Mouse (Mus musculus) ES-Bruce4 (cell line): ENCODE results near the gene Cuta. TPM values are rescaled to one million over a fixed set of nuclear protein-coding genes. Genes with fewer than 3 reads are reported as not detected.
"Not testable (repeated sequence)": the region's sequence is repeated elsewhere in the genome, so short reads cannot be mapped to it uniquely, and the experiment has no call there.

ENCODE experiments used
- H3K27ac ChIP-seq: 2 replicates; pipeline ENCODE4 v1.5.1; 2012; ENCODE audit warnings: low read length, inconsistent platforms; ENCODE audit not compliant: insufficient read depth
- H3K27me3 ChIP-seq: 2 replicates; pipeline ENCODE4 v1.6.1; 2012; ENCODE audit warnings: mild to moderate bottlenecking, low read length, inconsistent platforms; ENCODE audit not compliant: control insufficient read depth, poor library complexity, insufficient read depth, severe bottlenecking
- H3K36me3 ChIP-seq: 2 replicates; pipeline ENCODE4 v1.6.1; 2012; ENCODE audit warnings: inconsistent platforms, mild to moderate bottlenecking, low read length, moderate library complexity; ENCODE audit not compliant: control insufficient read depth, poor library complexity, insufficient read depth, severe bottlenecking
- H3K4me1 ChIP-seq: one replicate; pipeline ENCODE4 v1.8.1; 2011; ENCODE audit warnings: low read length; ENCODE audit not compliant: control insufficient read depth, insufficient read depth
- H3K4me3 ChIP-seq: 2 replicates; pipeline ENCODE4 v1.5.1; 2011; ENCODE audit warnings: low read depth, mild to moderate bottlenecking, low read length
- H3K9ac ChIP-seq: 2 replicates; pipeline ENCODE4 v1.6.1; 2012; ENCODE audit warnings: low read depth, mild to moderate bottlenecking, inconsistent platforms; ENCODE audit not compliant: poor library complexity, severe bottlenecking
- H3K9me3 ChIP-seq: replicated peaks from 2 replicates; pipeline ENCODE4 v1.6.1; 2012; ENCODE audit warnings: mild to moderate bottlenecking, low read length, inconsistent platforms; ENCODE audit not compliant: control insufficient read depth, poor library complexity, insufficient read depth, severe bottlenecking
- CTCF ChIP-seq: IDR thresholded peaks from one replicate; pipeline ENCODE4 v1.8.1; 2011; ENCODE audit warnings: low read depth, low read length
- EP300 ChIP-seq: IDR thresholded peaks from 2 replicates; pipeline ENCODE4 v1.6.1; 2011; ENCODE audit warnings: low read depth, low read length; ENCODE audit not compliant: insufficient read depth
- POLR2A ChIP-seq: IDR thresholded peaks from one replicate; pipeline ENCODE4 v1.8.1; 2011; ENCODE audit warnings: low read length; ENCODE audit not compliant: insufficient read depth
- polyA plus RNA-seq: library from polyadenylated mRNA; stranded (reverse); fragments of >200 nt; gene quantifications from 2 replicates; pipeline ENCODE4 v1.2.4, GENCODE M21; 2011; ENCODE audit warnings: low read depth; ENCODE audit not compliant: missing spikeins, insufficient read depth, insufficient read length

Gene Cuta
- polyA plus RNA-seq, 1 experiment, result 58.9 TPM

DNA sequence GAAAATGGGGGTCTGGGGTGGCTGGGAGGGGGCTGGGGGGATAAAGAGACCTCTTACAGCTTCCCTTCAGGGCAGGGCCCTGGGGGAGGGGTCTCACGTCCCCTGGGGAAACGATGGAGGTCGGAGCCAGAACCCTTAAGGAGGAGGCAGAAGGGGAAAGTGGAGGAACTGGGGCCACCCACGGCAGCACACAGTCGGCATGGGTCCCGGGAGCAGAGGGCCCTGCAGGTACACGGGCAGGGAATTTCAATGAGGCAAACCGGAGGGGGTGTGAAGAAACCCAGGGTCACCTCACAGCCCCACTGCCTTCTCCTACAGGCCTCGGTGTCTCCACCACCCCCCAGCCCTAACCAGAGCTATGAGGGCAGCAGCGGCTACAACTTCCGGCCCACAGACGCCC lies 2.9 kb downstream of the Cuta start:
- H3K9ac ChIP-seq, result no peak overlapping the region
- peaks cover 12% of the 10 kb centered on the region; the same call in 1 of the 2 replicates for H3K36me3 ChIP-seq
- TF ChIP-seq EP300 (no peak), CTCF (no peak), POLR2A (no peak)
- no peaks in the 10 kb centered on the region for H3K27me3 ChIP-seq
- H3K27ac ChIP-seq, result no peak overlapping the region
- H3K9me3 ChIP-seq, result no peaks in the 10 kb centered on the region
- no peaks in the 10 kb centered on the region for H3K4me1 ChIP-seq
- H3K4me3 ChIP-seq, result no peak overlapping the region

DNA sequence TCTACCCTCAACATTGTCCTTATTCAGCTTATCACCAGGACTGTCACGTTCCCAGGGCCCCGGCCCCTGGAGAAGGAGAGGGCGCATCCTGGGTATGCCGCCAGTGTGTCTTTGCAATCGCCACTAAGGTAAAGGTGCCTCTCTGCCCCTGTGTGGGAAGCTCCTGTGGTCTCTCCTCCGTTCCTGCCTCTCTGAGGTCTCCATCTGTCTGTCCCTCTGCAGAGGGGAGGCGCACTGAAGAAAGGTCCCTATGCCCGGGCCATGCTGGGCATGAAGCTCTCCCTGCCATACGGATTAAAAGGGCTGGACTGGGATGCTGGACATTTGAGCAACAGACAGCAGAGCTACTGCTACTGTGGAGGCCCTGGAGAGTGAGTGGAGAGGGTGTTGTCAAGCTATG lies 4.3 kb downstream of the Cuta start:
- Histone ChIP-seq H3K4me3 (no peak overlapping the region), H3K27me3 (no peaks in the 10 kb centered on the region), H3K9ac (no peak overlapping the region), H3K4me1 (no peaks in the 10 kb centered on the region), H3K36me3 (peaks cover 15% of the 10 kb centered on the region), H3K27ac (no peak overlapping the region), H3K9me3 (no peaks in the 10 kb centered on the region)
- TF ChIP-seq POLR2A, result no peak
- no peak for TF ChIP-seq CTCF
- TF ChIP-seq EP300, result no peak

DNA sequence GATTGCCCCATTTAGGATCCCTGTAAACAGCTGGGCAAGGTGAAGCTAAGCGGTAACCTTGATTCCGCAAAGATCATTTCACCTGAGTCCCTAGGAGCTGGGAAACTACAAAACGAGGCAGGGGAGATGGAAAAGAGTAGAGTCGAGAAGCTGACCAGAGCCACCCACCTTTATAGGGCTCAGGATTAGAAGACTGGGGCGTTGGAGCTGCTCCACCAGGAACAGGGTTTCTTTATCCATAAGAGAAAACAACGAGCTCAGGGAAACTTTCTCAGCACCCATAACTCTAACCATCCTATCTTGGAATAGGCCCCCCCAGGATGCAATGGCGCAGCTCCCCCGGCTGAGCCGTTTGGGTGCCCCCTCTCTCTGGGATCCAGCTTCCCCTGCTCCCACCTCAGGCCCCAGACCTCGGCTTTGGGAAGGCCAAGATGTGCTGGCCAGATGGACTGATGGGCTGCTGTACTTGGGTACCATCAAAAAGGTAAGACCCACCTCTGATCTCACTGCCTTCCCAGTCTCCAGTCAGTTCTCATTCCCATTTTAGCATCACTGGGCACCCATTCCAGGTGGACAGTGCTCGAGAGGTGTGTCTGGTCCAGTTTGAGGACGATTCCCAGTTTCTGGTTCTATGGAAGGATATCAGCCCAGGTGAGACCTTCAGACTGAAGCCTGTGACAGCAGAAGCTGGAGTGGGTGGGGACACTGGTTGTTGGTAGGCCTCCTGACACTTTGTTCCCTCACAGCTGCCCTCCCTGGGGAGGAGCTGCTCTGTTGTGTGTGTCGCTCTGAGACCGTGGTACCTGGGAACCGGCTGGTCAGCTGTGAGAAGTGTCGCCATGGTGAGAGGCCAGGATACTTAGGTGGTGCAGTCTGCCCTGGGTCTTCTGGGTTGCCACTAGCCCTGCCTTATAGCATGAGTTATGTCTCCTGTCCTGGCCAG lies 5.2 kb downstream of the Cuta start:
- TF ChIP-seq EP300, result no peak
- no peak for TF ChIP-seq POLR2A
- TF ChIP-seq CTCF, result no peak
- H3K4me1 ChIP-seq, result no peaks in the 10 kb centered on the region
- H3K9me3 ChIP-seq, result no peaks in the 10 kb centered on the region
- no peak overlapping the region for H3K4me3 ChIP-seq
- no peak overlapping the region for H3K9ac ChIP-seq
- H3K36me3 ChIP-seq, result peaks cover 20% of the 10 kb centered on the region
- H3K27ac ChIP-seq, result no peak overlapping the region
- no peaks in the 10 kb centered on the region for H3K27me3 ChIP-seq

DNA sequence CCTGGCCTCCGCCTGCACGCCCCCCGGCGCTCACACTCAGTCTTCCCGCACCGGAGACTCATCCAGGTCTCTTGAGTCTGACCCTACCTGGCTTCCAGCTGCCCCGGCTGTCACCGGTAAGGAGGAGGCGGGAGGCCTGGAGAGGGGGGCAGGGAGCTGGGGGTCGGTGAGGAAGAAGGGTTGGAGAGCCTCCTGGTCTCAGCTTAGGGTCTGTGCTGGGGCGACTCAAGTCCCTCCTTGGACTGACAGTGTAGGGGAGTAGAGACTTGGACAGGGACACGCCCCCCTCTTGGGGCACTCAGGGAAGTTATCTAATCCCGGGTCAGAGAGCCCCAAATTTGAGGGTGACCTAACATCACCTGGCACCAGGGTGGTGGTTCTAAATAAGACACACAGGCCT lies 6.0 kb downstream of the Cuta start:
- Histone ChIP-seq H3K9ac (peak overlapping the region; percentile 56), H3K36me3 (peaks cover 26% of the 10 kb centered on the region), H3K27me3 (no peaks in the 10 kb centered on the region), H3K27ac (no peak overlapping the region), H3K4me3 (peak overlapping the region; percentile 62), H3K9me3 (no peaks in the 10 kb centered on the region), H3K4me1 (no peaks in the 10 kb centered on the region)
- TF ChIP-seq POLR2A (no peak), CTCF (no peak), EP300 (no peak)

DNA sequence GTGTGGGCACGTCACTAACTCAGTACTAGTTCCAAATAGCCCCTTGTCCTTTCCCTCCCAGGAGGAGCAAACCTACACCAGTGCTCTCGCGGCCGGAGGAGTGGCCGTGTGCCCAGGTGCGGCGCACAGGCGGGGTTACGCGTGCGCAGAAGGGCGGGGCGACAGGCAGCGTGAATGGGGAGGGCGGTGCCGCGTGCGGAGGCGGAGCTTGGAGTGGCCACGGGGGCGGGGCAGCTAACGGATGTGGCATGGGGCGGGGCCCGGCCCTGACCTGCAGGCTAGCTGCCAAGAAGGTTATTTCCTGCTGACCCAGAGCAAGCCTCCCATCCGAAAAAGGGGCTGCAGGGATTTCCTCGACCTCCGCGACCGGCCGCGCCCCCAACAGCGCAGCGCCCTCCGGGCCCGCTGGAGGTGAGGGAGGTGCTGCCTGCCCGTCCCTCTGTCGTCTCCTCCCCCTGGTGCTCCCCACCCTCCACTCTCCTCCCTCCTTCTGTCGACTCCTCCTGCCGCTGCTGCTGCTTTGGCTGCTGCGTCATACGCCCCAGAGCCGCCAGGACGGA lies 6.5 kb downstream of the Cuta start, which contains the start of gene Phf1:
TSS of gene Phf1 (plus strand) at position 214 of the 560 bp plus-strand sequence.
- no peaks in the 10 kb centered on the region for H3K27me3 ChIP-seq
- H3K36me3 ChIP-seq, result peaks cover 28% of the 10 kb centered on the region
- H3K9ac ChIP-seq, result peak within 1 kb of the TSS; percentile 56
- no peaks in the 10 kb centered on the region for H3K4me1 ChIP-seq
- H3K9me3 ChIP-seq, result no peaks in the 10 kb centered on the region
- H3K27ac ChIP-seq, result peak within 1 kb of the TSS; percentile 16; the same call in 1 of the 2 replicates
- H3K4me3 ChIP-seq, result peak within 1 kb of the TSS; percentile 62
- TF ChIP-seq POLR2A, result no peak
- no peak for TF ChIP-seq CTCF
- TF ChIP-seq EP300, result no peak

DNA sequence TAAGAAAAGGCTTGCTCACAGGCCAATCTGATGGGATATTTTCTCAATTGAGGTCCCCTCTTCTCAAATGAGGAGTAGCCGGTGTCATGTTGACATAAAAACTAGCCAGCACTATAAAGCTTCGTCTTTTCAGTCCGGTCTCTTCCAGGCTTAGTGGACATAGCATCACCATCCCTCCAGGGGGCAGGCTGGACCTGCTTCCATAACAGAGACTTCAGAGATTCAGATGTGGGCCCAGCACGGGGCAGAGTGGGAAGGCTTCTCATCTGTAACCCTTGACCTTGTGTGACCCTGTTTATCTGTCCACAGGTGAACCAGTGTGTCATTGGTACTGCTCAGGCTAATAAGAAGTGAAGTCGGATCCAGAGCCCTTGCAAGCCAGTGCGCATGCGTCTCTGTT lies 7.6 kb downstream of the Cuta start:
- H3K27me3 ChIP-seq, H3K4me1 ChIP-seq, H3K27ac ChIP-seq, H3K4me3 ChIP-seq, H3K9me3 ChIP-seq, H3K9ac ChIP-seq: not testable (repeated sequence)
- peaks cover 29% of the 10 kb centered on the region for H3K36me3 ChIP-seq
- TF ChIP-seq CTCF, result peak; percentile 41

DNA sequence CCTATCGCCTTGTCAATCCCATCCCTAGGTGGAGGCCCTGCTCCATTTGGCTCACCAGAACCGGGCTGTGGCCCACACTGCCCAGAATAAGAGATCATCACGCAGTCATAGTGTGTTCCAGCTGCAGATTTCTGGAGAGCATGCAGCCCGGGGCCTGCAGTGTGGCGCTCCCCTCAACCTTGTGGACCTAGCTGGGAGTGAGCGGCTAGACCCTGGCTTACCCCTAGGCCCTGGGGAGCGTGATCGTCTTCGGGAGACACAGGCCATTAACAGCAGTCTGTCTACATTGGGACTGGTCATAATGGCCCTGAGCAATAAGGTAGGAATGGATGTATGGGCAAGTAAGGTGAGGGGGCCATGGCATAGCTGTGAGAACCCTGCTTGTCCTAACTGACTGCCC lies 14.0 kb downstream of the Cuta start:
- H3K36me3 ChIP-seq, result peaks cover 65% of the 10 kb centered on the region
- H3K27ac ChIP-seq, H3K4me3 ChIP-seq, H3K4me1 ChIP-seq, H3K9me3 ChIP-seq, H3K9ac ChIP-seq, H3K27me3 ChIP-seq: not testable (repeated sequence)

DNA sequence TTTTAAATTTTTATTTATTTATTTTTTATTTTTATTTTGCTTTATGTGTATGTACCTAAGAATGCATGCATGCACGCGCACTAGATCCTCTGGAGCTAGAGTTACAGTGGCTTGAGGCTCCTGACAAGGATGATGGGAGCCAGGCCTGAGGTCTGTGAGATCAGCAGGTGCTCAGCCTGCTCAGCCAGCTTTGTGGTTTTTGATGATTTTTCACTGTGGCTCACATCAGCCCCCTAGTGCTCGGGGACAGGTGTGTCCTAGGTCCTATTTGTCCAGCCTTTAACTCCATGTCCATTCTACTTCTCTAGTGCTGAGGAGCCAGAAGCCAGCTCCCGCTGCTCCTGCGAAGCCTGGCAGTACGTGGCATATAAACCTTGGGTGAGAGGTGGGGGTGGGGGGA lies 17.0 kb downstream of the Cuta start:
- H3K36me3 ChIP-seq, result peaks cover 60% of the 10 kb centered on the region
- H3K27me3 ChIP-seq, H3K9ac ChIP-seq, H3K9me3 ChIP-seq, H3K27ac ChIP-seq, H3K4me1 ChIP-seq, H3K4me3 ChIP-seq: not testable (repeated sequence)
